Mouse (Mus musculus) T-helper 17 cell (primary cell): ENCODE results near the gene Cd22.
"Not testable (repeated sequence)": the region's sequence is repeated elsewhere in the genome, so short reads cannot be mapped to it uniquely, and the experiment has no call there.

Experiments used
- in situ Hi-C, 2 experiments: fragments of 300-600 bp; cut with MboI, MseI; formaldehyde crosslinking; loops; 1 replicate in 1 of 2; 2 replicates in 1 of 2; pipeline ENCODE4 v1.15.1; 2025; ENCODE audit warnings: high pct_unique_total_duplicates in 2 of 2

Gene Cd22

DNA sequence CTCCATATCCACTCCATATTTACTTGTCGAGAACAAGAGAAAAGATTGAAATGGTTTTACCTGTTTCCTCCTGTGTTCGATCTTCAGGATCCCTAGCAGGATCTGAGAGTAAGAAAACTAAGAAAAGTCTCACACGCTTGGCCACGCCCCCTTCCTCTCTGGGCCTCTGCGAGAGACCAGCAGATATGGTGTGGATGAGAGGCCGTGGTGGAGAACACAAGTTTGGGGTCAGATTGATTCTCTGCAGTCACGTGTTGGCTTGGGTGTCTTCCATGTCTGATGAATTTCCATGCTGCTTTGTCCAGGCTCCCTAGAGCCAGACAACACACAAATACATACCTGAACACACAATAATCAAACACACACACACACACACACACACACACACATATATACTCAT lies at the start of gene Cd22:
TSS of gene Cd22 (minus strand) at position 167 of the 400 bp plus-strand sequence.
- in situ Hi-C loops = no loop called here

DNA sequence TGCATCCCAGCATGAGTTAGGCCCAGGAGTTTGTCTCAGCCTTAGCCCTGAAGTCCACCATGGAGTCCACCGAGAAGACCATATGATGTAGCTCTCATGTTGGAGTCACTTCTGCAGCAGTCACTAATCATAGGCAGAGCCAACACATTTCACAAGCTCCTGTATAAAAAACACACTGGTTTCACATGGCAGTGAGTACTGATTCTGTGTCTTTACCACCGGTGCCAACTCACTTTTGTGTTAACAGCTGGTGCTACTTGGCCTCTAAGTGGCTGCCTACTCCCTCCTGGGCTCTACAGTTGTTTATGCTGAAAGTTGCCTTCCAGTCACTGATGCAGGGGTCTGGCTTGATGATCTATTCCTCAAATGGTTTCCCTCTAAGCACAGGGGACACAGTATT lies 44.4 kb upstream of the Cd22 start, which contains the start of gene Hamp2:
TSS of gene Hamp2 (minus strand) at position 101 of the 400 bp plus-strand sequence.
- in situ Hi-C loops = not testable (repeated sequence)

DNA sequence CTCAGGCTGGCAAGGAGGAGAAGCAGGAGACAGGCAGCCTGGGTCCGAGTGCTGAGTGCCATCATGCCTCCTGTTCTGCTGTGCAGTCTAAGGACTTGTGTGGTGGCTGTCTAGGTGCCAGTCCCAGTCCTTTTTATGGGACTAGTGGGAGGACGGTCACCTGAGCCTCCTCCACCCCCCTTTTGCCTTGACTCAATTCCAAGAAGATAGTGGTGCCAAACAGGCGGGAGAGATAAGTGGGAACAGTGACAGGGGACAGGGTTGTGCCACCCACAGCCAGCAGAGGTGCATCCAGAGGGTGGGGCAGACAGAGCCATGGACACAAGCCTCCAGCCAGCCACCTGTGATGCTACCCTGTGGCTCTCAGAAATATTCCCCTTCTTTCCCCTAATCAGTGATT lies 43.9 kb upstream of the Cd22 start:
- in situ Hi-C loops = no loop called here

DNA sequence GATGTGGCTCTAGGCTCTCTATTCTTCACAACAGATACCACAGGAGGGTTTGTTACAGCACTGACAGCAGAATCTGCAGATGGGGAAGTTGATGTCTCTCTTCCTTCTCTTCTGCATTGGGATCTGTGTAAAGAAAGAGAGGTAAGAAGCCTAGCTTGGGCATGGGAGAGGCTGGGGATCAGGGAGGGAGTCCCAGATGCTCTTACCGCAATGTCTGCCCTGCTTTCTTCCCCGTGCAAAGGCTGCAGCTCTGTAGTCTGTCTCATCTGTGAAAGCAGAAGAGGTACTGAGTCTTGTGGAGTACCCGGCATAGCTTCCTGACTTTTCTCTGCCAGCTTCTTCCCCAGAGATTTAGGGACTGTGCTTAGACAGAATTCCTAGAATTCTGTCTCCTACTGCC lies 42.3 kb upstream of the Cd22 start:
- in situ Hi-C loops = not testable (repeated sequence)

DNA sequence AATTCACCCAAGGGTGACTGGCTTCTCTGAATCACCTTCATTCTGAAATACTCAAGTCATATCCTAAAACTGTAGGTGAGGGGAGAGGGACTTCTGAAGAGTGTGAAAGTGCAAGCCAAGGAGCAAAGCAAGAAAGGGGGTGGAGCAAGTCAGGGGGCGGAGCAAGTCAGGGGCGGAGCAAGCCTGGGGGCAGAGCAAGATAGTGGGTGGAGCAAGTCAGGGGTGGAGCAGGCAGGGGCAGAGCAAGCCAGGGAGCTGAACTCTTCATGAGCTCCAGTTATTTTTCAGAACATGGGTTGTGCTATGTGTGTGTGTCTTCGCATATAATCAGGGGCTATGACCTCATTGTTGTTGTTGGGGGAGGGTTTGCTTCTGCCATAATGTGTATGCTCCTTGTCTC lies 40.1 kb upstream of the Cd22 start:
- in situ Hi-C loops = no loop called here

DNA sequence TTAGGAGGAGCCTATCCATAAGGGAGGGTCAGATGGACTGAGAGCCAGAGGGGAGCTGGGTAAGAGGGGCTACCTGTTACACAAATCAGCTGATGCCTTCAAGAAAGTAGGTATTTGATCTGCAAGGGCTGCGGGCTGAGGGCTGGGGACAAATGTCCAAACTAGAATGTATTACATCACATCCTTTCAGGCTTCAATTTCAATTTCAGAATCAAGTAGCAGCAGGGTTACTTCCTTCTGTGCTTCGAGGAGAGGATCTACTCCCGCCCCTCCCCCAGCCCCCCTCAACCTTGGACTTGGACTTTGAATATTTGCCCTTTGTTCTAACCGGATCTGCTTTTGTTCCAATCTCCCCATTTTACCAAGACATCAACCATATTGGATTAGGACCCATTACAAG lies 37.1 kb upstream of the Cd22 start:
- in situ Hi-C loops = no loop called here

DNA sequence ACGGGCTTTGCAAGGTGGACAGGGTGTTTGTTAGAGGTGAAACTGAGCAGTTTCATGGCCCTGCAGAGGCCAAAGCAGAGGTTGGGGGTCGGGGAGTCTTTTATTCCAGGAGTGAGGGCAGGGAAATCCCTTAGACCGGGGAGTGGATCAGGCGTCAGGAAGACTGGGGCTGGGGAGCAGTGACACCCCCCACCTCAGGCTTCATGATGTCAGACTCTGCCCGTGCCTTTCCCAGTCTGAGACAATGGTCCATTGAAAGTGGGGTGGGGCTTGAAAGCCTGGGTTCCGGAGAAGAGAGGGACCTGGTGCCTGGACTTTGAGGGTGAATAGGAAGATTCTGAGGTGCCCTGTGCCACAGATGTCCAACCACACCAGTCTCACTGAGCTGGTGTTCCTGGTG lies 36.6 kb upstream of the Cd22 start:
- in situ Hi-C loops = no loop called here

DNA sequence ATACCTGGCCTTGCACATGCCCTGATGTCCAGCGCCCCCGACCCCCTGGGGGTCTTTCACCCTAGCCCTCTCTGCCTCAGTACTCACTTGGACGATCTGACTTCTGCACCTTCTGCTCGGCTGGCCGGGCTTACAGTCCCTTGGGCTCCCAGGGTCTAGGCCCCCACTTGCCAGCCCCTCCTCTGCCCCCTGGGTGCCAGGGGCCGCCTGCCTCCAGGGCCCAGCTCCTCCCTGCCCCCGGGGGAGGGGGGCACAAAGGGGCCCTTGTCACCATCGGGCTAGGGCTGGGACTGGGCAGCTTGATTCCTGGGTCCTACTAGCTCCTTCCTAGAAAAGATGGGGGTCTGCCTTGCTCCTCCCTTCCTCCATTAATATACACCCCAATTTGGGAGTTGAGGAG lies 34.6 kb upstream of the Cd22 start, which contains the start of gene Mag:
TSS of gene Mag (minus strand) at position 142 of the 400 bp plus-strand sequence.
- in situ Hi-C loops = no loop called here

DNA sequence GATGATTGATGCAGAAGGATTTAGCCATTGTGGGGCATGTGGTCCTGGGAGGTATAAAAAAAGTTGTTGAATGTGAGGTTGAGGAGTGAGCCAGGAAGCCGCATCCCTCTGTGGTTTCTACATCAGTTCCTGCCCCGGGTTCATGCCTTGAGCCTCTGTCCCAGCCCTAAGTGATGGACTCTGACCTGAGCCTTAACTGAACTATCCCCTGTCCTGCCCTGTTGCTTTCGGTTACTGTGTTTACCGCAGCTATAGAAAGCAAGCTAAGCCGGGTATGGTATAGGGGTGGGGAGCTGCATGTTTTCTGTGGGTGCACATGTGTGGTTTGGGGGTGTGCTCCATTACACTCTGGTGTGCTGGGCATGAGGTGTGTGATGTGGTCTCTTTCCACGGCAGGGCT lies 29.6 kb upstream of the Cd22 start:
- in situ Hi-C loops = no loop called here

DNA sequence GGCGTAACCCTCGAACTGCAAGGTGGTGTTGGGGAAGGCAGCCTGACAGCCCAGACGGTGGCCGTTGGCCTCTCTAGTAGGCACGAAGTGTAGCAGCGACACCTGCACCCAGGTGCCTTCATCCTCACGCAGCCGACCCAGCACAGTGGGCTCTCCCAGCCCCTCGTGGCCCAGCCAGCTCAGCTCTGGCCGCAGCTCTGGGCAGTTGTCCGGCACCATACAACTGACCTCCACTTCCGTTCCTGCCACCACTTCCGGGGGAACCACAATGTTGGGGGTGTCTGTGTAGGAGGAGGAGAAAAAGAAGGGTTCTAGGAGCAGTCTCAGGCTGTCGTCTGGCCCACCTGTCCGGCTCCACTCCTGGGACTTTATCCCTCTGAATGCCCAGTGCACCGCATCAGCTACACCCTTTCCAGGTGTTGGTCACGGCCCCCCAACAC lies 28.9 kb upstream of the Cd22 start:
- in situ Hi-C loops = no loop called here

DNA sequence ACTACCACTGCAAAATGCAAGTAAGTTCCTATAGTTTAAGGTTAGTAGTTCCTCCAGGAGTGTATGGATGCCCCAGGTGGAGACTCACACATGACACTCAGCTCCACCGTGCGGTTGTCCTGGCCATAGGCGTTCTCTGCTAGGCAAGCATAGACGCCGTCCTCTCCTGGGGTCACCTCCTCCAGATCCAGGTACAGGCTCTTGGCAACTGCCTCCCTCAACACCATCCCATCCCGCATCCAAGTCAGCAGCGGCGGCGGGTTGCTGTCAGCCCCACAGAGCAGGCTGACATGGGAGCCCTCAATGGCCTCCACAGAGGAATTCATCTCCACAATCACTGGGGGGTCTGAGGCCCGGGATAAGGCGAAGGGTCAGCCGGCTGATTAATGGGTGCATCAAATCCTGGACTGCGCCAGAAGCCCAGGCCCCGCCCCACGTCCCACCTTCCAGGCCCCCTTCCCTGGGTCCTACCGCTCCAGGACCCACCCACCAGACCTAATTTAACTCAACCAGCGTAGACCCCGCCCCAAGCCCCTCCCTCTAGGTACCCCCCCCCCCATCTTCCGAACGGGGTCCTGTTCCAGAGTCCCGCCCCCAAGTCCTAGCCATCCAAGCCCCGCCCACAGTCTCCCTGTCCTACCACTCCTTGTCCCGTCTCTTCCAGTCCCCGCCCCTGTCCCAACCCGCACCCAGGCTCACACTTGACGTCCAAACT lies 28.3 kb upstream of the Cd22 start:
- in situ Hi-C loops = no loop called here

DNA sequence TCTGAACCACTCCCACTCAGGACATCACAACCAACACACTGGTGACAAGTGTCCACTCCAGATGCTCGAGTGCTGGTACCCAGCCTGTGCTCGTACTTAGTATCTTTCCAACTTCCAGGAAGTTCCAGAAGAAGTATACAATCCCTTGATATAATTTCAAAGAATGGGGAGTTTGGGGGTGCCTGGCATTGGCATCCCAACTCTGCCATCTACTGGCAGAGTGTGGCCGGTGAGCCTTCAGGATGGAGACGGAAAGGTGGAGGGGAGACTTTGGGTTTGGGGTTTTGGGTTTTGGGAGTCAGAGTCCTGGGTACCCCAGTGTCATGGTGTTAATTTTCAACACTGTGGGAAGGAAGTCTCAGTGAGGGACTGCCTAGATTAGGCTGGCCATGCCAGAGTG lies 23.9 kb upstream of the Cd22 start:
- in situ Hi-C loops = loop anchor here in 1 of 2 experiments (5.0 kb wide), 1 partner anchor 63 kb away; no protein-coding TSS in a partner anchor

DNA sequence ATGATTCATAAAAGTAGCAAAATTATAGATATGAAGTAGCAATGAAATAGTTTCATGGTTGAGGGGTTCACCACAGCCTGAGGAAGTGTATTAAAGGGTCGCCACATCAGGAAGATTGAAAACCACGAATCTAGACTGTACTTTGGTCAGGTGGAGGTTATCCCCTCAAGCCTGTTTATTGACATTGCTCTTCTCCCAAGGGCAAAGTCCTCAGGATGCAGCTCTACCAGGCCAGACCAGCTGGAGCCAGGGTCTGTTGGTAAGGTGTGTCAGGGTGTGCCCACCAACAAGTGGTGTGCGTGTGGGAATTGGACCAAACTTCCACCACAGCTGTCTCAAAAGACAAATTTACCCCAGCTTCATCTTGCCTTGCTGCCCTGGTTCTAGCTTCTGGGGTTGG lies 15.1 kb upstream of the Cd22 start:
- in situ Hi-C loops = no loop called here

DNA sequence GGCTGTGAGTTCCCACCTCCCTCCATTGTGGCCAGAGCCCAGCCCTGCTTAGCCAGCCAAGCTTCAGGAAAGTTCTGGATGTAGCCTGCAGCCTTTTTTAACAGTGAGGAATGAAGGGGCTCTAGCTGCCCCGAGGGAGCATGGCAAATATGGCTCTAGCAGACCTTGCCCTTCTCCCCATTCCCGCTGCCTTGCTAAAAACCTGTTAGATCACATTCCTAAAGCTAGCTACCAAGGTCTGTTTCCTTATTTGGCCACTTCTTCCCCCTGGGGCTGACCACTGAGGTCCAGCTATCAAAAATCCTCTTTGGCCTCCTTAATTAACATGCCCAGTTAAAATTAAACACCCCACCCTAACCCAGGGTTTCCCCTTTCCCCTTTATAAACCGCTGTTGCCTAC lies 12.4 kb upstream of the Cd22 start:
- in situ Hi-C loops = no loop called here

DNA sequence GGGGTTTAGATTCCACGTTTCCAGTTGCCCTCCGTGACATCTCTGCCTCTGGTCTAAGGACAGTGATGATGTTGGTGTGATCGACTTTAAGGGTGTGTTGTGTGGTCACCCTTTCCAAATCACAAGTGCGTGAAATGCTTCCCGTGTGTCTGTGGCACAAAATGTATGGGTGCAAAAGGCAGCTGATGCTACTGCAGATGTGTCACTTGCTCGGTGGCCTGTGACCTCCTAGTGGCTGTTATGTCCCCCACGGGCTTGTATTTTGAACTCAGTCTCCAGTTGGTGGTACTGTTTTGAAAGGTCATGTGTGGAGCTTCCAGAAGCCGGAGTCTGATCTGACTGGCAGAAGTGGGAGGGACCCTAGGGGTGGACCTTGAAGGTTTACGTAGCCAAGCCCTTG lies 11.6 kb upstream of the Cd22 start:
- in situ Hi-C loops = no loop called here

DNA sequence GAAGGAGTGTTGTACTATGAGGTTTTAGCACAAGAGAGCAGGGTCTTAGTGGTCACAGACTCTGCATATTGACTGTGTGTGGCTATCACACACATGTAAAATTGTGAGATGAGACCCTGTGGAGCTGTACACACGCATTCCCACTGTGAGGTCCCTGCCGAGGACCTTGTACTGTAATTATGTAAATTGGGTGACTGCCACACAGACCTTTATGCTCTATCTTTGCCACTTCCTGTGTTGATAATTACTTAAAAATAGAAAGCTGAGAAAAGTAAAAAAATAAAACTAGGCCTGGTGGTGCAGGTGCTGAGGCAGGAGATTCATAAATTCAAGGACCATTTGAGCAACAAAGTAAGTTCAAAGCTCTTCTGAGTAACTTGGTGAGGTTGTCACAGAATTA lies 10.5 kb upstream of the Cd22 start:
- in situ Hi-C loops = no loop called here

DNA sequence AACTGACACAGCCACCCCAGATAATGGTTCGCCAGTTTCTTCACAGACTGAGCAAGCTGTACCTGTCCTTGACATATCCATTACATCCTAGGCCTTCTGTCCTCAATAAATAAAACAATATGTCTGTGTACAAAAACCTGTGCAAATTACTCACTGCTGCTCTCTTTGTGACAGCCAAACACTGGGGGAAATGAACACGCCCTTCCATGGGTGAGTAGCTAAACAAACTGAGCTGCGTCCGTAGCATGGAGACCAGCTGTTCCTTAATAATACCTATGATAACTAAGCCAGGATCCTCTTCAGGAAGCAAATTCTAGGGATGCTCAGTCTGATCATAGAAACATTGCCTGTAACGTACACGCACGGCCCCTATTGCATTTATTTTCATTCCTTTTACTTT lies 8.6 kb upstream of the Cd22 start:
- in situ Hi-C loops = no loop called here

DNA sequence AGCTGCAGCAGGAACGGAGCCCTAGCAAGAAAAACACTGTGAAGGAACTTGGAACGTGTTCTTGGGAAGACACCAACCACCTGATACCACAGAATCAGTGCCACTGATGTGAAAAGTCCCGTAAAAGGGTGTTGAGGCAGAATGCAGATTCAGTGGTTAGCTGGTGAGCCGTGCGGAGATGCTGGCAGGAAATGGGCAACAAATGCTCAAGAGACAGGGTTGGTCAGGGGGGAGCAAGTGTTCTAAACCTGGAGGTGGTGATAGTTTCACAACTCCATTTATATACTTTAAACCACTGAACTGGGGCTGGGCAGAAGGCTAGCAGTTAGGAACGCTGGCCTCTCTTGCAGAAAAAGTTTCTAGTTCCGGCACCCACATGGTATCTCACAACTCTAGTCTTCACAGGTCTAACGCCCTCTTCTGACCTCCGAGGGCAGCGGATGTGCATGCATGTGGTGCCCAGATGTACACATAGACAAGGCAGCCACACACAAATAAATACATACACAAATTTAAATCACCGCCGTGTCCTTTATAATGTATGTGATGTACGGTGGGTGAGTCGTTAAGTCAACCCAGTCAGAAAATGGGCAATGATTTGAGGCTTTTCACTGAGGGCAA lies 7.5 kb upstream of the Cd22 start:
- in situ Hi-C loops = no loop called here

DNA sequence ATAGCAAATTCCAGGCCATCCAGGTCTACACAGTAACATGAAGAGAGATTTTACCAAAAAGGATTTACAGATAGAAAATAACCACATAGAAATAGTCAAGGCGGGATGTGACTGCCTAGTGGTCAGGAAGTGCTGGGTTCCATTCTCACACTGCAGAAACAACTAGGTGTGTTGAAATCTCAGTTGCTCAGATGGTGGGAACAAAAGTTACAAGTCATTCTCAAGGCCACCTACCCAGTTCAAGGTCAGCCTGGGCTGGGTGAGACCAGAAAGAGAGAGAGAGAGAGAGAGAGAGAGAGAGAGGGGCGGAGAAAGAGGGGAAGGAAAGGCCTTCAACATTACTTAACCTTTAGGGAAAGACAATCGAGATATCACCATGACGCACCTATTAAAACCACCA lies 6.7 kb upstream of the Cd22 start:
- in situ Hi-C loops = no loop called here

DNA sequence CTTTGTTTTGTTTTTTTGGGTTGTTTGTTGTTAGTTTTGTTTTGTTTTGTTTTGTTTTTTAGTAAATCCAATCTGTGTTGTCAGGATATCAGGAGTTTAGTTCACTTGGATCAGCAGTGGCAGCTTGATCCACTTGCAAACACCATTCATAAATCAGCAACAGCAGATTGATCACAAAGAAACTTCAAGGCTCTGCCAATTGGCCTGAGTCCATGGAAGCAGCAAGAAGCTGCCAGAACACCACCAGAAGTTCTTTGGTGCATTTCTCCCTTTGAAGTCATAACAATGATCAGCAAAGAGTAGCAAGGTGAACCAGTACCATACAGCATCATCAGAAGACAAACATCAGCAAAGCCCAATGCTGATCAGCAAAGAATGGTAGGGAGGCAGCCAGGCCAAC lies 3.9 kb upstream of the Cd22 start:
- in situ Hi-C loops = no loop called here

DNA sequence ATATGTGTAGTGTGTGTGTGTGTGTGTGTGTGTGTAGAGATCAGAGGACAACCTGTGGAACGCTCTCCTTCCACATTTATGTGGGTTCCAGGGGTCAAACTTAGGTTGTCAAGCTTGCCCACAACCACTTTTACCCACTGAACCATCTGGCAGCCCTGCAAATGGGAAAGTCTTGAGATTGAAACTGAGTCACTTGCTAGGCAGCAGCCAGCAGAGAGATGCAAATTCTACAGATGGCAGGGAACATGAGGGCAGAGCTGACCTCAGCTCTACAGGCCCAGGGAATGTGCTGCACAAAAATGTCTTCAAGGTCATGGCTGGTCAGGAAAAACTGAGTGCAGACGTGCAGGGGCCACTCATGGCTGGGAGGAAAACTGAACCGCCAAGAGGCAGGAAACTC lies 1.2 kb upstream of the Cd22 start:
- in situ Hi-C loops = no loop called here

DNA sequence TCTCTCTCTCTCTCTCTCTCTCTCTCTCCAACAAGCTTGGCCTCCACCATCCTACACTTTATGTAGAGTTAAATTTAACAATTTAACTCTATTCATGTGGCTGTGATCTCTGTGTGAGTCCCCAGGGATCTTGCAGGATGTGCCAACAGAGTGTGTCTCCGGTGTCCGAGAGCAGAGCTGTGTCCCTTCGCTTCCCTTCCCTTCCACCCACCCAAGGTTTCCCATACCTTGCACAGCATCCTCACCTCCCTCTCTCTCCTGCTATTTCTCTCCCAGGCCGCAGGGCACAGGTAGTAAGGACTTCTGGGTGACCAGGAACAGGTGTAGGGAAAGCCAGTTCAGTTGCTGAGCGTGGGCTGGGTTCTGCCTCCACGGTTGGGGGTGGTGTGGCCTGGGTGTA lies 1.2 kb downstream of the Cd22 start:
- in situ Hi-C loops = no loop called here

DNA sequence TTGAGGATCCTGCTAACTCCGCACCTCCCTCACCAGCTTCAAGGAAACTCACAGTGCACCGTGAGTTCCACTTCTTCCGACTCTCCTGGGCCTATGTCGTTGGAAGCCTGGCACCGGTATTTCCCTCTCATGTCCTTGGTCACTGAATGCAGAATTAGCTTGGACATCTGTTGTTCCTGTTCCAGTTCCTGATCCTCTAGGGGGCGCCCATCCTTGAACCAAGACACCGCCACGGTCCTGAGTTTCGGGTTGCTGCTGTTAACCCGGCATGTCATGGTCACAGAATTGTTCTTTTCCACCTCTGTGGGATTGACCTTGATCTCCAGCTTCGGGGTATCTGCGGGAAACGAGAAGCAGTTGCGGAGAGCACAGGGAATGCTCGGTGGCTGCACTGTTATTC lies 7.1 kb downstream of the Cd22 start:
- in situ Hi-C loops = no loop called here
